Mouse (Mus musculus): Measurements from ENCODE around the gene Slc10a2. TPM values are rescaled to one million over a fixed set of nuclear protein-coding genes. Genes with fewer than 3 reads are reported as not detected.
"Not testable (repeated sequence)": the region's sequence is repeated elsewhere in the genome, so short reads cannot be mapped to it uniquely, and the experiment has no call there.

Slc10a2 gene
- not detected in 2 replicates for polyA plus RNA-seq (2014; fragmentation: Nextera tagmentation; extraction: Ambion mirVana)

GRCm38 (mm10) chr8:5105186-5105585 is at the start of gene Slc10a2:
Slc10a2 (minus strand) TSS chr8:5105351.
- ATAC-seq (ENCODE audit: insufficient number of reproducible peaks, insufficient read depth, low FRiP score, low read depth): no peak

GRCm38 (mm10) chr8:5129322-5129829 is 24.2 kb upstream of the Slc10a2 start:
- no peaks in the 10 kb centered on the region for H3K36me3 ChIP-seq (ENCODE audit: control insufficient read depth, insufficient read depth, low read length)
- WGBS: 64% methylated on average over 2 of the region's 2 CpGs
- no peaks in the 10 kb centered on the region for H3K9me3 ChIP-seq (ENCODE audit: control insufficient read depth, low read depth, low read length)
- no peak overlapping the region for H3K9ac ChIP-seq (replicated peaks; ENCODE audit: low read depth, low read length)
- H3K4me2 ChIP-seq (replicated peaks; ENCODE audit: low read depth, low read length): no peak overlapping the region
- H3K4me3 ChIP-seq (ENCODE audit: low read depth, low read length): no peak overlapping the region
- no peaks in the 10 kb centered on the region for H3K4me1 ChIP-seq (ENCODE audit: control insufficient read depth, insufficient read depth, low read length)
- ATAC-seq (ENCODE audit: insufficient number of reproducible peaks, insufficient read depth, low FRiP score, low read depth): no peak
- no peaks in the 10 kb centered on the region for H3K27me3 ChIP-seq (ENCODE audit: control insufficient read depth, insufficient read depth, low read length)
- no peak overlapping the region for H3K27ac ChIP-seq (ENCODE audit: low read length)

More at GRCm38 (mm10) chr8:5105186-5105585, at the start of gene Slc10a2:
- no peak within 1 kb of the TSS for H3K27ac ChIP-seq (ENCODE audit: low read length)
- no peaks in the 10 kb centered on the region for H3K36me3 ChIP-seq (ENCODE audit: control insufficient read depth, insufficient read depth, low read length)
- WGBS: 49% methylated on average over 5 of the region's 5 CpGs
- H3K4me1 ChIP-seq (ENCODE audit: control insufficient read depth, insufficient read depth, low read length): no peaks in the 10 kb centered on the region
- H3K27me3 ChIP-seq (ENCODE audit: control insufficient read depth, insufficient read depth, low read length): no peaks in the 10 kb centered on the region
- no peak within 1 kb of the TSS for H3K4me3 ChIP-seq (ENCODE audit: low read depth, low read length)
- H3K9ac ChIP-seq (replicated peaks; ENCODE audit: low read depth, low read length): no peak within 1 kb of the TSS
- no peaks in the 10 kb centered on the region for H3K9me3 ChIP-seq (ENCODE audit: control insufficient read depth, low read depth, low read length)
- H3K4me2 ChIP-seq (replicated peaks; ENCODE audit: low read depth, low read length): no peak within 1 kb of the TSS

- no peaks in the 10 kb centered on the region for H3K27me3 ChIP-seq (ENCODE audit: control insufficient read depth, insufficient read depth, low read length)
- no peaks in the 10 kb centered on the region for H3K9me3 ChIP-seq (ENCODE audit: control insufficient read depth, low read depth, low read length)
- WGBS: 62% methylated on average over 5 of the region's 5 CpGs
- no peak overlapping the region for H3K4me3 ChIP-seq (ENCODE audit: low read depth, low read length)
- peak; percentile 63; the same call in 1 of the 2 replicates for ATAC-seq (ENCODE audit: insufficient number of reproducible peaks, insufficient read depth, low FRiP score, low read depth)
- no peak overlapping the region for H3K4me2 ChIP-seq (replicated peaks; ENCODE audit: low read depth, low read length)
- no peaks in the 10 kb centered on the region for H3K36me3 ChIP-seq (ENCODE audit: control insufficient read depth, insufficient read depth, low read length)
- no peak overlapping the region for H3K27ac ChIP-seq (ENCODE audit: low read length)
- H3K9ac ChIP-seq (replicated peaks; ENCODE audit: low read depth, low read length): no peak overlapping the region
- H3K4me1 ChIP-seq (ENCODE audit: control insufficient read depth, insufficient read depth, low read length): no peaks in the 10 kb centered on the region
Measured at GRCm38 (mm10) chr8:5106855-5107254, 1.7 kb upstream of the Slc10a2 start.

GRCm38 (mm10) chr8:5095392-5095791 is 9.8 kb downstream of the Slc10a2 start:
- Histone ChIP-seq H3K4me1 (ENCODE audit: control insufficient read depth, insufficient read depth, low read length) (no peaks in the 10 kb centered on the region), H3K4me3 (ENCODE audit: low read depth, low read length) (no peak overlapping the region), H3K9me3 (ENCODE audit: control insufficient read depth, low read depth, low read length) (no peaks in the 10 kb centered on the region), H3K27me3 (ENCODE audit: control insufficient read depth, insufficient read depth, low read length) (no peaks in the 10 kb centered on the region), H3K36me3 (ENCODE audit: control insufficient read depth, insufficient read depth, low read length) (no peaks in the 10 kb centered on the region), H3K4me2 (replicated peaks; ENCODE audit: low read depth, low read length) (no peak overlapping the region), H3K27ac (ENCODE audit: low read length) (no peak overlapping the region), H3K9ac (replicated peaks; ENCODE audit: low read depth, low read length) (no peak overlapping the region)
- no peak for ATAC-seq (ENCODE audit: insufficient number of reproducible peaks, insufficient read depth, low FRiP score, low read depth)
- 75% methylated on average over 4 of the region's 4 CpGs for WGBS

- H3K4me3 ChIP-seq (ENCODE audit: low read depth, low read length); H3K4me2 ChIP-seq (replicated peaks; ENCODE audit: low read depth, low read length); H3K9me3 ChIP-seq (ENCODE audit: control insufficient read depth, low read depth, low read length); ATAC-seq (ENCODE audit: insufficient number of reproducible peaks, insufficient read depth, low FRiP score, low read depth); H3K36me3 ChIP-seq (ENCODE audit: control insufficient read depth, insufficient read depth, low read length); H3K27ac ChIP-seq (ENCODE audit: low read length); H3K4me1 ChIP-seq (ENCODE audit: control insufficient read depth, insufficient read depth, low read length); H3K9ac ChIP-seq (replicated peaks; ENCODE audit: low read depth, low read length); H3K27me3 ChIP-seq (ENCODE audit: control insufficient read depth, insufficient read depth, low read length): not testable (repeated sequence)
Measured at GRCm38 (mm10) chr8:5093991-5094390, 11.2 kb downstream of the Slc10a2 start.

- no peak overlapping the region for H3K9ac ChIP-seq (replicated peaks; ENCODE audit: low read depth, low read length)
- H3K36me3 ChIP-seq (ENCODE audit: control insufficient read depth, insufficient read depth, low read length): no peaks in the 10 kb centered on the region
- H3K9me3 ChIP-seq (ENCODE audit: control insufficient read depth, low read depth, low read length): no peaks in the 10 kb centered on the region
- no peak overlapping the region for H3K27ac ChIP-seq (ENCODE audit: low read length)
- H3K4me1 ChIP-seq (ENCODE audit: control insufficient read depth, insufficient read depth, low read length): no peaks in the 10 kb centered on the region
- no peak overlapping the region for H3K4me2 ChIP-seq (replicated peaks; ENCODE audit: low read depth, low read length)
- no peak for ATAC-seq (ENCODE audit: insufficient number of reproducible peaks, insufficient read depth, low FRiP score, low read depth)
- WGBS: 84% methylated on average over 3 of the region's 3 CpGs
- H3K27me3 ChIP-seq (ENCODE audit: control insufficient read depth, insufficient read depth, low read length): no peaks in the 10 kb centered on the region
- no peak overlapping the region for H3K4me3 ChIP-seq (ENCODE audit: low read depth, low read length)
Measured at GRCm38 (mm10) chr8:5073654-5074293, 31.4 kb downstream of the Slc10a2 start.

- H3K4me1 ChIP-seq (ENCODE audit: control insufficient read depth, insufficient read depth, low read length): no peaks in the 10 kb centered on the region
- no peak overlapping the region for H3K9ac ChIP-seq (replicated peaks; ENCODE audit: low read depth, low read length)
- no peak for ATAC-seq (ENCODE audit: insufficient number of reproducible peaks, insufficient read depth, low FRiP score, low read depth)
- no peak overlapping the region for H3K4me2 ChIP-seq (replicated peaks; ENCODE audit: low read depth, low read length)
- no peaks in the 10 kb centered on the region for H3K27me3 ChIP-seq (ENCODE audit: control insufficient read depth, insufficient read depth, low read length)
- H3K27ac ChIP-seq (ENCODE audit: low read length): no peak overlapping the region
- H3K36me3 ChIP-seq (ENCODE audit: control insufficient read depth, insufficient read depth, low read length): no peaks in the 10 kb centered on the region
- no peak overlapping the region for H3K4me3 ChIP-seq (ENCODE audit: low read depth, low read length)
- WGBS: 78% methylated on average over 1 of the region's 1 CpGs
- no peaks in the 10 kb centered on the region for H3K9me3 ChIP-seq (ENCODE audit: control insufficient read depth, low read depth, low read length)
Measured at GRCm38 (mm10) chr8:5058888-5059287, 46.3 kb downstream of the Slc10a2 start.

- not testable (repeated sequence) for H3K27me3 ChIP-seq (ENCODE audit: control insufficient read depth, insufficient read depth, low read length); H3K4me1 ChIP-seq (ENCODE audit: control insufficient read depth, insufficient read depth, low read length); H3K4me2 ChIP-seq (replicated peaks; ENCODE audit: low read depth, low read length); ATAC-seq (ENCODE audit: insufficient number of reproducible peaks, insufficient read depth, low FRiP score, low read depth); H3K36me3 ChIP-seq (ENCODE audit: control insufficient read depth, insufficient read depth, low read length); H3K4me3 ChIP-seq (ENCODE audit: low read depth, low read length); H3K27ac ChIP-seq (ENCODE audit: low read length); H3K9me3 ChIP-seq (ENCODE audit: control insufficient read depth, low read depth, low read length); H3K9ac ChIP-seq (replicated peaks; ENCODE audit: low read depth, low read length)
- WGBS: 84% methylated on average over 6 of the region's 6 CpGs
Measured at GRCm38 (mm10) chr8:5044361-5044900, 60.7 kb downstream of the Slc10a2 start.

Data from stomach, embryonic 14.5 days (tissue).